Mouse (Mus musculus) CD4-positive helper T cell, adult 2 months (primary cell): ENCODE results near the gene Arhgap40.

Experiments used
- DNase-seq: peaks from one replicate; pipeline ENCODE4 v3.0.0-alpha.2; 2012; ENCODE audit warnings: low read depth, missing footprints, low spot score

The Arhgap40 gene

DNA sequence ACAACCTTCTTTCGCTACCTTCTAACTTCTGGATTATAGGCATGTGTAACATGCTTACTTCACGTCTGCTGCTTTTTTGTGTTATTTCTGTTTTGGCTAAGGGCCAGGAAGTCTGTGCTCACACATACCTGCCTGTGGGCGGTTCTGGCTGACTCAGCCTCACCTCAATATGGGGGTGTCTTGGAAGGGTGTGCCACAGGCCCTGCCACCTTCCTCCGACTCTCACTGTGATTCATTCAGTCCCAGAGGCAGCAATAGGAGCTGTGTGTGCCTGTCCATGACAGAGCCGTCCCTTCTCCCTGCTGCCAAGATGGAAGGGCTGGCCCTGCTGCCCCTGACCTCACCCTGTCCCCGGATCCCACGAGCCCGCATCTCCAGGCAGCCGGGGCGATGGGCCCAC, at the start of gene Arhgap40:
Arhgap40 (plus strand) TSS at position 269 of the 400 bp plus-strand sequence.
- no peak for DNase-seq

DNA sequence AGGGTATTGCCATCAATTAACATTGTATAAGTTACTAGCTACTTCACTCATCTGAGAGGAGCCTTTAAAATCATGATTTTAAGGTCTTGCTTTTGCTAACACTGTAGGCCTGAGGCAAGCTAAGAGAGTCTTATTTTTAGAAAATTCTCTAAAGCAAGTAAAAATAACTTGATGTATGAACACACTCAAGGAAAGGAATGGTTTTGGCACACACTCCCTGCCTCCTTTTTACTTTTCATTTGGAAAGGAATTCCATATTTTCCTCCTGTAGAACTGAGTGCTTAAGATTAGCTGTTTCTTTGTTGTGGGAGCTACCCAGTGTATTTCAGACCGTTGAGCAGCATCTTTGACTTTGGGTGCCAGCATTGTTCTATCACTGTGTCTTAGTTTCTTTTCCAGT, 38.4 kb upstream of the Arhgap40 start:
- DNase-seq: no peak

DNA sequence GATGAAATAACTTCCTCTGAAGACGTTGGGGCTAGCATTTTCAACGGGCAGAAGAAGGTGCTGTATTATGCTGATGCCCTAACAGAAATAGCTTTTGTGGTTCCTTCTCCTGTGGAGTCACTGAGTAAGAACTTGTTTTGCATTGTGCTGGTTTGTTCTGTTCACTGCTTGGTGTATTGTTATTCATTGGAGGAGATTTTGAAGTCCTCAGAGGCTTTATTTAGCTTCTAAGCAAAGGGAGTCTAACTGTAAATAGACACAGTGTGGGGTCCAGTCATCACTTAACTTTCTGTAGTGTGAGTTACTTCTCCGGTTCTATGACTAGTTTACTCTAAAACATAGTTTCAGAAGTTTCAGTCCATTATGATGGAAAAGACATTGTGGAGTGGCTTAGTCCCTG, 35.0 kb upstream of the Arhgap40 start:
- DNase-seq: no peak

DNA sequence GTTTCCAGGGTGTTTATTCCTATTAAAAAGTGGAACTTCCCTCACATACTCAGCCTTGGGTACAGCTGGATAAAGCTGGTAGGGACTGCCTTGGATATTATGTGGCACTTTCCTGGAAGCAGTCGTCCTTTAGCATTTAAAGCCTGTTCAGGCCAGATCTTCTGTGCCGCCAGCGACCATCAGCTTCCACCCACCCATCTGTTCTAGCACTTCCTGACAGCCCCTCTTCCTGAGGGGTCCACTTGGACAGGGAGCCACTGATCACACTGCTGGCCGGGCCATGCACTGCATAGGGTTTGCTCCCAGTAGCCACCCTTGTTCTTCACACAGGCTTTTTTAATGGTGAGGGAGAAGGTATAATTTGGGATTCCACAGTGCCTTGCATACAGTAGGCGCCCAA, 14.1 kb upstream of the Arhgap40 start:
- no peak for DNase-seq

DNA sequence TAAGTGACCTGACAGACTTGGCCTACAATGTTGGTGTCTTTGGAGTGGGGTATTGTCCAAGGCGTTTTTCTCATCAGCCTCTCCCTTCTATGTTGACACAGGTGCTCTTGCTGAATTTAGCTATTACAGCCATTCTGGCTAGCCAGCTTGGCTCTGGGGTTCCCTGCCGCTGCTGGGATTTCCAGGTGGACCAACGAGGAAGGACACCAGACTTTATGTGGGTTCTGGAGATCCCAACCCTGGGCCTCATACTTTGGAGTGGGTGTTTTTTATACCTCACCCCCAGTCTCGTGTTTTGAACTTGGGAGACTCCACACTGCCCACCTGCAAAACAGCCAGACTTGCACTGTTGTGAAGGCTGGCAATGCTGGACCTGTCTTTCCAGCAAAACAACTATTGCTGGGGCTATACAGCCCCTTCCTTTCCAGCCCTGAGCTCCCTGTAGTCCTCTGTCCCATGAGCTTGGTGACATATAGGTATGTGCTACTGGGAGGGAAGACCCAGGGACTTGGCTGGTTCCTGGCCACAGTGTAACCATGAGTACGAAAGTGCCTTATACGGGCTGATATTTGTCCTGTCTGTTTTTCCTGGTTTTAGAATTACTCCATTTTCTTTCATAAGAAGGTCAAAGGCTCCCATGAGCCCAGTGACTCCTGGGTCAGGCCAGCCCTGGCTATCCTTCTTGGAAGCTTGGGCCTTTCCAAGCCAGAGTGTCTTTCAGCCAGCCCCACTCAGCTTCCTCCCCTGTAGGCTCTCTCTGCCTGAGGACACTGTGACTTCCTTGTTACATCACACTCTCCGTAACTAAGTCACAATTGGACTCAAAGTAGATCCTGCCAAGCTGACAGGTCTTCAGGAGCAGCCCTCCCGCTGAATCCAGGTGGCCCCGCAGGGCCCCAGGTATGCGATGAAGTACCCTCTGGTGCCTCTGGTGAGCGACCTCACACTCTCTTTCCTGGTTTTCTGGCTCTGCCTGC, 10.5 kb upstream of the Arhgap40 start, which contains the start of gene Adig:
Adig (plus strand) TSS at position 777 of the 977 bp plus-strand sequence.
- no peak for DNase-seq

DNA sequence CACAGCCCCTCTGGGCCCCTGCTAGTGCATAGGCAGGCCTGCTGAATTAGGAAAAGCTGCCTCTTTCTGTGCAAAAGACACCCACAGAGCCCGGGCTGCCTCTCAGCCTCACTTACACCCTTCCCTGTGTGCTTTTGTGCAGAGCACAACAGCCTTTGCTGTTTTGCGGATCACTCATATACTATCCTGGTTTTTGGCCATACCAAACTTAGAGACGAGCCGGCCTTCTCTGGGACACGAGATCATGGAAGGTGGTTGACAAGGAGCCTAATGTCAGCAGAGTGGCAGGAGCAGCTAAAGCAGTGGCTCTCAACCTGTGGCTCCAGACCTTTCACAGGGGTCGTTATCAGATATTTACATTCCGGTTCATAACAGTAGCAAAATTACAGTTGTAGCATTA, 9.4 kb upstream of the Arhgap40 start:
- no peak for DNase-seq

DNA sequence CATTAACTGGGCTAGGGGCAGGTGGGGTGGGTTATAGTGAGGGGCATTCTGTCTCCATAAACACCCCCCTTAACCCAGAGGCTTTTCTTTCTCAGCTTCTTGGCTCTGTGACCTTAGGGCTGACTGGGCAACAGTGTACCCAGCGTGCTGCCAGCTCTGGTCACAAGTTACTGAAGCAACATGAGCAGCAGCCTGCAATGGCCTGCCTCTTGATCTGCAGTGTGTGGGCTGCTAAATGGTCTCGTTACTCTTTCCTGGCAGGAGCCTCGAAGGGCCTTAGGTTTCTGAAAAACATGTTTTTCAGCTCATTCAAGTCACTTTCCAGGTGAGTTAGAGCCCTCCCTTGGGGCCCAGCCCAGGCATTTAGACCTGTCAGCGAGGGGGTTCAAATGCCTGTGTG, 8.9 kb upstream of the Arhgap40 start:
- no peak for DNase-seq

DNA sequence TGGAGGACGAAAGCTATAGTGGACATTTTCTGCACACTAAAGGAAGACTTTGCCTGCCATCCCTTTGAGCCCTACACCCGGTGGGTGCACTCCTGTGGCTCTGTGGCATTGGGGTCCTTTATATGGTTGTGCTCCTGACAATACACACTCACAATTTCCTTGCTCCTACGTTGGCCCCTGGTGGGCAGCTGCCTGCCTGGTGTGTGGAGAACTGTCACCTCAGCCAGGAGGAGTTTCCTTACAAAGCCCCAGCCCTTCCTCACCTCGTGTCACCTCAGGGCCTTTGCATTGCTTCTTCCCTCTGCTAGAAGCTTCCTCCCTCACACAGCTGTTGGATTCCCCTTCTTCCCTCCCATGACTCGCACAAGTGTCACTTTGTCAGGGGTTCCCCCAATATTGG, 6.1 kb upstream of the Arhgap40 start:
- no peak for DNase-seq

DNA sequence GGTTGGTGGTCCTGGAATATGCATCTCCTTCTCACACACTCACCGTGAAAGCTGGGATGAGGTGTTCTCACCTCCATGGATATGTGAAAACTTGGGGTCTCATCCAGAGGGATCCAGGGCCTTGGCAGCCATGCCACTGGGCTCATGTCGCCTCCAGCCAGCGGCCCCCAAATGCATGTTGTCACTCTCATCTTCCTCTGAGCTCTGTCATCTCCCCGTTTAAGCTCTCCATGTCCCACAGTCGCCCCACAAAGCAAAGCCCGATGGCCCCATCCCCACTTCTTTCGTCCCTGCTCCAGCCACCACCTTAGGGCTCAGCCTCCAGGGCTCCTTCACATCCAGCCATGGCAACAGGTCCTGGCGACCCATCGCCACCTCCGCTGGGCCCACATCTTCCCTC, 5.5 kb upstream of the Arhgap40 start:
- DNase-seq: no peak

DNA sequence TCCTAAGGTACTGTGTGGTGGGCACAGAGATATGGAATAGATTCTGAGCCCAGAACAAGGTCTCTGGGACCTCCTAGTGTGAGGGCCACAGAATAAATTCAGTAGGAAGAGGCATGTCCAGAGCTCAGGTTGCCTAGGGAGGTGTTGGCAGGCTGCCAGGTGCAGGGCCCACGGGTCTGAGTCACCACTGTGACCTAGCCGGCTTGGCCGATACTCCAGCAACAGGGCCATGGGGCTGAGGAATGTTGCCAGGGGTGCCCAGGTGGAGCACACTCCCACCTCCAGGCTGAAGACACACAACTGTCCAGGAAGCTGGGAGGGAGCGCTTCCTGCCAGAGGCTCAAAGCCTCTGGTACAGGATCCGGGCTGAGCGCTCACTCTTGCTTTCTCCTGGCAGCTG, 1.9 kb upstream of the Arhgap40 start:
- no peak for DNase-seq

DNA sequence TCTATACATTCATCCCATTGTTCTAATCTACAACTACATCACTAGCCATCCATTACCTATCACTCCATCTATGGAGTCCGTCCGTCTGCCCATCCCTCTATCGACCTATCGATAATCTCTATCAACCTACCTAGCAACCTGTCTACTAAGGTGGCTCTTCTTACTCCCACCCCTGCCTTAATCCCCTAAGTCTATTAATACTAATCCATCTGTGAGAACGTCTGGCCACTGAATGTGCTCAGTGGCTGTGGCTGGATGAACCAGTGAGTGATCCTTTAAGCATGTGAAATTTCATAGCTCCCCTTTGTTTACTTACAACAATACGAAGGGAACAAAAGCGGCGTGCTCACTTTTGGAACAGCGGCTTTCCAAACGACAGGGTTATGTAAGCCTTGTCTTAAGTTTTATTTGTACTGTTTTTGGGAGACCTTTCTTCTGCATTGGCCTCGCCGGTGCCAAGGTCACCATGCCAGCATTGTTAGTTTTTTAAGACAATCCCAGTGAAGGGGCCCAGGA, 1.3 kb downstream of the Arhgap40 start:
- DNase-seq: no peak

DNA sequence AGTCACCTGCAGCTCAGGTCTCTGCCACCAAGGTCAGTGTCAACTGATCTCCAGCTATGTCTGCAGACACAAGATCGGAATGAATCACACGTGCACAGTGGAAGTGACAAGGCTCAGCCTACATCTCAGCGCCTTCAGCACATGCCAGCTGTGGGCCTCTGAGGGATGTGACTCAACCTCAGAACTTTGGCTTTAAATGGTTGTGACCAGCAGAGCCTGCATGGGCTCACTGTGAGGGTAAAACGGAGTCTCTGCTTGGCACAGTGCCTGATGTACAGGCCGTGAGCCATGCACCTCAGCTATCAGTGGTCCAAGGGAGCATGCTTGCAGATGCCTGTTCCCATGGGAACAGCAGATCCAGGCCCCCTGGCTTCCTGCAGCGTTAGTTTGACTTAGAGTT, 6.0 kb downstream of the Arhgap40 start:
- no peak for DNase-seq

DNA sequence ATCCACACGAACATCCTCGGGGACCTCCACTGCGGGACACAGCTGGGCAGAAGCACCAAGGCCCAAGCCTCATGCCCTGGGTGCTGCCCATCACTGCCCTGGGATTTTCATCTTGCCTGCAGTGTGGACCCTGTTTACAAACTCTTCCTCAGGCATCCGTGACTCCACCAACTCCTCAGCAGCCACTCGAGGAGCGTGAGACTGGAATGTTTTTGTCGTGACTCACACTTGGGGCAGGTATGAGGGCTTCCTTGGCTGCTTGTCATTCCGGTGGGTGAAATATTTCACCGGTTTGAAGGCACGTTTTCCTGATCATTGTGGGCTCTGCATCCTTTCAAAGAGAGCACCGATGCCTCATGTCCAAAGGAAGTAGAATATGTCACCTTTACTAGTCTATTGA, 6.5 kb downstream of the Arhgap40 start:
- no peak for DNase-seq

DNA sequence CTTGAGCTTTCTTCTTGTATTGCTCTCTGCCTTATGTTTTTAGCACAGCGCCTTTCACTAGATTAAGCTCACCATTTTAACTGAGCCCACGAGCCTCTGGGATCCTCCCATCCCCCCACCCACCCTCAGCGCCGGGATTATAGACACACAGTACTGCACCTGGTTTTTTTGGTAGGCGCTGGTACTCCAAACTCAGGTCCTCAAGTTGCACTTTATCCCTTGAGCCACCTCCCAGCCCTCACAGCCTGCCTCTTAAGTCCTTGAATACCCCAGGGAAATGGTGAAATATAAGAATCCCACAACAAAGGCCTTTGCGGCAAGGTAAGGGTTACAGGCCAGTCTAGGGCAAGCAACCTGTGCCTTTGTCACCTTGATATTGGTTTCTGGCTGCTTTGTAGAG, 7.2 kb downstream of the Arhgap40 start:
- no peak for DNase-seq

DNA sequence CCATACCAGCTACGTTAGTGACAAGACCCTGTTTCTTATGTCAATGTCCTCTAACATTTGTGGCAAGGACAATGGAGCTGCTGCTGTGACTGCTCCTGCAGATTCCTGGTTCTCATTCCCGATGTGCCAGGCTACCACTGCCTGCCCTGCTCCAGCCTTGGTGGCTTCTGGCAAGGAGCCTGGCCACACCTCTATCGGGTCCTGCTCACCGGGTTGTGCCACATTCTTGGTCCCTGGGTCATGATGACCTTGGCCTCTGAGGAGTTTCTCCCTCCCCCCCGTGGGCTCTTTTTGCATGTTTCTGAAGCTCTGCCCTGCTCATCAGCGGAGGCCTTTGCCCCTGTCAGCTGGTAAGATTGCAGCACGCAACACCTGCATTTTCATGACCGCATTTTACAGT, 10.5 kb downstream of the Arhgap40 start:
- DNase-seq: no peak

DNA sequence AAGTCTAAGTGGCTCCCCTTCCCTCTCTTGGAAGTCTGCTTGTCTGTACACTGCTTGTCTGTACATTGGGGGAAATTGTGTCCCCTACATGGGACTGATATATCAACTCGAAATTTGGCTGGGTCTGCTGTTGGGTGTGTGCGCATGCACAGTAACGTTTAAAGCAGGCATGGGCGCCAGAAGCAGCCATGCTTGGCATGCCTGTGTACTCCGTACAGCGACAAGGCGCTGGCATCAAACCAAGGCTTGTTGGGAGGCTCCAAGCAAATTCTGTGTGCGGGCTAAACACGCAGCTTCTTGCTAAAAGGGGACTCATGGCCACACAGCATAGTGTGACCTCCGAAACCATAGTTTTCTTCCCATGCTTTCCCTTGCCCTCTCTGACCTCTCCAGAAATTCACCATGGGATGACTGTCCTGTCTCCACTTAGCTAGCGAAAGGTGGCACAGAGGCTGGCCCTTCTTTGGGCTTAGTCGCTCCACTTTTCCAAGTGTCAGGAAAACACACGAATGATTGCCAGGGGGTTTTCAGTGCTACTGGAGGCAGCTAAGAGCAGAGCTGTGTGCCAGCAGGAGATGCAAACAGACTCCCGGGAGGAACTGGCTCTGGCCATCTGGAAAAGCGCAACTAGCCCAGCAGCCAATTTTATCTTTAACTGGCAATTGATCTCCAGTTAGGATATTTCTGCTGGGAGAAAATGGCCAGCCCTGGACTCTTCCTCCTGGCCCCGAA, 11.7 kb downstream of the Arhgap40 start:
- no peak for DNase-seq

DNA sequence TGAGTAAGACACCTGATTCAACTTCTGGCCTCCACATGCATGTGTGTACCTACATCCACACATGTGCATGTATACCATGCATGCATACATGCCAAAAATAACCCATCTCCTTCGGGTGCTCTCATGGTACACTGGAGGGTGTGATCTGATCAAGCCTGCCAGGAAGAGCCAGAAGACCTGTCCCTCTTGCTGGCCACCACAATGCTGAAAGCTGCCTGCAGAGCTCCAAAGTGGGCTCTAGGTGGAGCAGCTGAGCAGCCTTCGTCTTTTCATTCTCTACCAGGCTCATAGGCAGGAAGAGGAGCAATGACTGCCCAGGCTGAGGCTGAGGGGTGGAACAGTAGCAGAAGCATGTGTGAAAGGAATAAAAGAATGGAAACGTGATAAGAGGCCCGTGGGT, 21.5 kb downstream of the Arhgap40 start:
- DNase-seq: peak; percentile 46

DNA sequence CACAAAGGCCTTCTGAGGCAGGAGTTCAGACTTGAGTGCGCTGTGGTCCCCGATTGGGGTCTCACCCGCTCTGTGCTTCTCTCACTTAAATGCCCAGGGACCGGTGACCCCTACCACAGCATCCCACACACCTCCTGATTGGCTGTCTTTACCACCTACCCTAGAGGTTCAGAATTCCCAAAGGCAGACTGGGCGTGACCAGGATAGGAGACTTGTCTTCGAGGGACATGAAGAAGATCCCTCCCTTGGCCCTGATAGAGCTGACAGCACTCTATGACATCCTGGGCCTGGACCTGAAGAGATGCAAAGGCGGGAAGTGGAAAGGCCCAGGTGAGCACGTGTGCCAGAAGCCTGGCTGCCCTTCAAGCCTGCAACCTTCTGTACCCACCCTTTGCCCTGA, 22.0 kb downstream of the Arhgap40 start:
- no peak for DNase-seq

DNA sequence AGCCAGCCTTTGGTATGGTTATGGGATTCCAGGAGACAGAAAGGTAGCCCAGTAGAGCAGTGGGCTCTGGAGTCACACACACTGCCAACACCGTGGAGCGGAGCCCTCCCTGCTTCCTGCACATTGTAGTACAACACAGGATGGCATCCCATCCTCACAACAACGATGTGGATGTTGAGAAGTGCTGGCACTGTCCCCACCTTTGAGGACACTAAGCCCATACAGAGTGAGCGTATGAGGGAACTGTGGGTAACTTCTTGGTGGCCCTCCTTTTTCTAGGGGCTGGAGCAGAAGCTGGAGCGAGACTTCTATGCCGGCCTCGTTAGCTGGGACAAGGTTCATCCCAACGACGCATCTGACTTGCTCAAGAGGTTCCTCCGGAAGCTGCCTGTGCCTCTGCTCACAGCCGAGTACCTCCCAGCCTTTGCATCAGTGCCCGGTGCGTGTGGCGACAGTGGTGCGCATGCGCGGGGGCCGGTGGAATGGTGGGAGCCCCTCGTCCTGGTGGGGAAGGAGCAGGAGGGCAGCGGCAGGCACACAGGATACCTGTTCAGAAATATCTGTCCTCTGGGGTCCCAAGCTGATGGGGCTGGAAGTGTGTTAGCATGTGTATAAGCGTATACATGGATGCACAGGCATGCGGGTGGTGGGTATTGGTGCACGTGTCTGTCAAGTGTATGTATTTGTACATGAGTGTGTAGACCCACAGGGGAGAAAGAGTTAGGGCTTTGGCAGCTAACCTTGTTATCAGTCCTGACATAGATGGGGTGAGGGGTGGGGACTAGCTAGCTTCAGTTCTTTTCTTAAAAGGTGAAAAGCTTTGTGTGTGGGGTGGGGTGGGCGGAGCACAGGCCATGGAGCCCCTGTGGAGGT, 27.1 kb downstream of the Arhgap40 start:
- DNase-seq: no peak

DNA sequence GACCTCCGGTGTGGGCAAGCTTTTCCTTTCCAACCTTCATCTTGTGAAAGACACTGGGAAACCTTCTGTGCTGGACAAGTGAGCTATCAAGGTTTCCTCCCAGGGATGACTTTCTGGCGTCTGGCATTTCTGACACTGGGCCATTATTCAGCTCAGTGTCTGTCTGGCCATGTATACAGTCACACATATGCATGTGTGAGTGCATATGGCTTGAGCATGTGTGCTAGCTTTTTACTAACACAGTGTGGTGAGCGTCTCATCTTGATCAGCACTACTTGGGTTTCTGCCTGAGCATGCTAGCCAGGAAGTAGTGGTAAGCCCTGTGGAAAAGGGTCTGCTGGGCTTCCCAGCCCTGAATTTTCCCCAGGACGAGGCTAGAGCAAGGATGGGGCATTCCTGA, 28.7 kb downstream of the Arhgap40 start:
- DNase-seq: no peak

DNA sequence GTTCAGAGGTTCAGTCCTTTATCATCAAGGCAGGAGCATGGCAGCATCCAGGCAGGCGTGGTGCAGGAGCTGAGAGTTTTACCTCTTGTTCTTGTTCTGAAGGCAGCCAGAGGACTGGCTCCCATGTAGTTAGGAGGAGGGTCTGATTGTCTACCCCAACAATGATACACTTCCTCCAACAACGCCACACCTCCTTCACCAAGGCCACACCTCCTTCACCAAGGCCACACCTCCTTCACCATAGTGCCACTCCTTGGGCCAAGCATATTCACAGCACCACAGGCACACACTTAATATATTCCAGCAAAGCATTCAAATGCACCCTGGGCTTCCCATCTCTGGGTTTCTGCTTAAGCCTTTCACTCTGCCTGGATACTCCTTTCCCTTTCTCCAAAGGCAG, 32.7 kb downstream of the Arhgap40 start:
- no peak for DNase-seq

DNA sequence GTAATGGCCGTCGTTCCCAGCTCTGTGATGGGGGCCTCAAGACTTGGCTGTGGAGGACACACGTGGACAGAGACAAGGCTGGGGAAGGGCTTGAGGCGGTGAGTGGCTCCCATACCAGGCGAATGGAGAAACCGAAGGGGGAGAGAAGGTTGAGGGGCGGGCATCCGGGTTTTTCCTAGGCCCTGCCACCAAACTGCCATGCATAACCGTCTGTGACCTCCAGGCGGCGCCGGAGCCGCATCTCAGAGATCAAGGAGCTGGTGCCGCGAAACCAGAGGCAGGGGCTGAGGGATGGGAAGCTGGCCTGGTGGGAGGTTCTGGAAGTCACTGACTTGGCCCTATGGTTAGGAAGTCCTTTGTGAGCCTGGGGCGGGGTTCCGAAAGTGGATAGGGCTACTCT, 34.2 kb downstream of the Arhgap40 start:
- DNase-seq: peak; percentile 70
